Mouse (Mus musculus): ENCODE measurements around the gene Morf4l2. TPM values are rescaled to one million over a fixed set of nuclear protein-coding genes. Genes with fewer than 3 reads are reported as not detected.
A peak's percentile ranks its signal among the peaks of the same experiment; 100 is the strongest.

Gene Morf4l2
- 523 and 569 TPM in 2 replicates for polyA plus RNA-seq (2014; fragmentation: Nextera tagmentation; extraction: Ambion mirVana)

GRCm38 (mm10) chrX:136743459-136743858 is at the start of gene Morf4l2:
Morf4l2 (minus strand) TSS chrX:136743690.
- 88% methylated on average over 12 of the region's 12 CpGs for WGBS
- no peaks in the 10 kb centered on the region for H3K9me3 ChIP-seq (ENCODE audit: control insufficient read depth, low read depth, low read length)
- no peaks in the 10 kb centered on the region for H3K27me3 ChIP-seq (ENCODE audit: control insufficient read depth, insufficient read depth, low read length)
- peak within 1 kb of the TSS; percentile 43 for H3K4me2 ChIP-seq (replicated peaks; ENCODE audit: low read depth, low read length)
- peak within 1 kb of the TSS; percentile 88 for H3K27ac ChIP-seq (ENCODE audit: low read length)
- peak within 1 kb of the TSS; percentile 36 for H3K9ac ChIP-seq (replicated peaks; ENCODE audit: low read depth, low read length)
- H3K36me3 ChIP-seq (ENCODE audit: control insufficient read depth, insufficient read depth, low read length) = peaks cover under 1% of the 10 kb centered on the region; the same call in 1 of the 2 replicates
- peak within 1 kb of the TSS; percentile 32 for H3K4me3 ChIP-seq (ENCODE audit: low read depth, low read length)
- H3K4me1 ChIP-seq (ENCODE audit: control insufficient read depth, insufficient read depth, low read length) = peaks cover 3% of the 10 kb centered on the region; the same call in 1 of the 2 replicates
- ATAC-seq (ENCODE audit: insufficient number of reproducible peaks, insufficient read depth, low FRiP score, low read depth) = no peak

- Histone ChIP-seq H3K36me3 (ENCODE audit: control insufficient read depth, insufficient read depth, low read length) (no peaks in the 10 kb centered on the region), H3K4me1 (ENCODE audit: control insufficient read depth, insufficient read depth, low read length) (no peaks in the 10 kb centered on the region), H3K27ac (ENCODE audit: low read length) (no peak overlapping the region), H3K9ac (replicated peaks; ENCODE audit: low read depth, low read length) (no peak overlapping the region), H3K9me3 (ENCODE audit: control insufficient read depth, low read depth, low read length) (no peaks in the 10 kb centered on the region), H3K4me3 (ENCODE audit: low read depth, low read length) (no peak overlapping the region), H3K27me3 (ENCODE audit: control insufficient read depth, insufficient read depth, low read length) (no peaks in the 10 kb centered on the region), H3K4me2 (replicated peaks; ENCODE audit: low read depth, low read length) (no peak overlapping the region)
- no peak for ATAC-seq (ENCODE audit: insufficient number of reproducible peaks, insufficient read depth, low FRiP score, low read depth)
- 76% methylated on average over 4 of the region's 4 CpGs for WGBS
These were observed 46.0 kb upstream of the Morf4l2 start for GRCm38 (mm10) chrX:136789446-136789845.

GRCm38 (mm10) chrX:136780041-136780440 is 36.6 kb upstream of the Morf4l2 start, which contains the start of gene Glra4:
Glra4 (minus strand) TSS chrX:136780141.
- ATAC-seq (ENCODE audit: insufficient number of reproducible peaks, insufficient read depth, low FRiP score, low read depth) = no peak

GRCm38 (mm10) chrX:136779262-136779661 is 35.8 kb upstream of the Morf4l2 start:
- Histone ChIP-seq H3K4me1 (ENCODE audit: control insufficient read depth, insufficient read depth, low read length) (no peaks in the 10 kb centered on the region), H3K36me3 (ENCODE audit: control insufficient read depth, insufficient read depth, low read length) (no peaks in the 10 kb centered on the region), H3K9ac (replicated peaks; ENCODE audit: low read depth, low read length) (no peak overlapping the region), H3K27me3 (ENCODE audit: control insufficient read depth, insufficient read depth, low read length) (no peaks in the 10 kb centered on the region), H3K9me3 (ENCODE audit: control insufficient read depth, low read depth, low read length) (no peaks in the 10 kb centered on the region), H3K4me2 (replicated peaks; ENCODE audit: low read depth, low read length) (no peak overlapping the region), H3K27ac (ENCODE audit: low read length) (no peak overlapping the region), H3K4me3 (ENCODE audit: low read depth, low read length) (no peak overlapping the region)
- no peak for ATAC-seq (ENCODE audit: insufficient number of reproducible peaks, insufficient read depth, low FRiP score, low read depth)
- WGBS = 43% methylated on average over 2 of the region's 2 CpGs

More at GRCm38 (mm10) chrX:136780041-136780440, 36.6 kb upstream of the Morf4l2 start, which contains the start of gene Glra4:
- Histone ChIP-seq H3K4me3 (ENCODE audit: low read depth, low read length) (no peak within 1 kb of the TSS), H3K9me3 (ENCODE audit: control insufficient read depth, low read depth, low read length) (no peaks in the 10 kb centered on the region), H3K36me3 (ENCODE audit: control insufficient read depth, insufficient read depth, low read length) (no peaks in the 10 kb centered on the region), H3K9ac (replicated peaks; ENCODE audit: low read depth, low read length) (no peak within 1 kb of the TSS), H3K27me3 (ENCODE audit: control insufficient read depth, insufficient read depth, low read length) (no peaks in the 10 kb centered on the region), H3K27ac (ENCODE audit: low read length) (no peak within 1 kb of the TSS), H3K4me1 (ENCODE audit: control insufficient read depth, insufficient read depth, low read length) (no peaks in the 10 kb centered on the region), H3K4me2 (replicated peaks; ENCODE audit: low read depth, low read length) (no peak within 1 kb of the TSS)
- WGBS = 72% methylated on average over 3 of the region's 3 CpGs

GRCm38 (mm10) chrX:136778046-136778445 is 34.6 kb upstream of the Morf4l2 start:
- no peaks in the 10 kb centered on the region for H3K4me1 ChIP-seq (ENCODE audit: control insufficient read depth, insufficient read depth, low read length)
- no peaks in the 10 kb centered on the region for H3K27me3 ChIP-seq (ENCODE audit: control insufficient read depth, insufficient read depth, low read length)
- no peak overlapping the region for H3K4me3 ChIP-seq (ENCODE audit: low read depth, low read length)
- 64% methylated on average over 3 of the region's 3 CpGs for WGBS
- H3K4me2 ChIP-seq (replicated peaks; ENCODE audit: low read depth, low read length) = no peak overlapping the region
- no peak overlapping the region for H3K9ac ChIP-seq (replicated peaks; ENCODE audit: low read depth, low read length)
- no peaks in the 10 kb centered on the region for H3K36me3 ChIP-seq (ENCODE audit: control insufficient read depth, insufficient read depth, low read length)
- H3K27ac ChIP-seq (ENCODE audit: low read length) = no peak overlapping the region
- ATAC-seq (ENCODE audit: insufficient number of reproducible peaks, insufficient read depth, low FRiP score, low read depth) = no peak
- H3K9me3 ChIP-seq (ENCODE audit: control insufficient read depth, low read depth, low read length) = no peaks in the 10 kb centered on the region

GRCm38 (mm10) chrX:136773035-136773434 is 29.5 kb upstream of the Morf4l2 start:
- Histone ChIP-seq H3K4me2 (replicated peaks; ENCODE audit: low read depth, low read length) (no peak overlapping the region), H3K36me3 (ENCODE audit: control insufficient read depth, insufficient read depth, low read length) (no peaks in the 10 kb centered on the region), H3K9ac (replicated peaks; ENCODE audit: low read depth, low read length) (no peak overlapping the region), H3K9me3 (ENCODE audit: control insufficient read depth, low read depth, low read length) (no peaks in the 10 kb centered on the region), H3K27ac (ENCODE audit: low read length) (no peak overlapping the region), H3K4me1 (ENCODE audit: control insufficient read depth, insufficient read depth, low read length) (no peaks in the 10 kb centered on the region), H3K27me3 (ENCODE audit: control insufficient read depth, insufficient read depth, low read length) (no peaks in the 10 kb centered on the region), H3K4me3 (ENCODE audit: low read depth, low read length) (no peak overlapping the region)
- 79% methylated on average over 1 of the region's 1 CpGs for WGBS
- ATAC-seq (ENCODE audit: insufficient number of reproducible peaks, insufficient read depth, low FRiP score, low read depth) = no peak

GRCm38 (mm10) chrX:136761103-136762074 is 17.9 kb upstream of the Morf4l2 start:
- H3K4me1 ChIP-seq (ENCODE audit: control insufficient read depth, insufficient read depth, low read length) = no peaks in the 10 kb centered on the region
- no peak overlapping the region for H3K9ac ChIP-seq (replicated peaks; ENCODE audit: low read depth, low read length)
- no peaks in the 10 kb centered on the region for H3K27me3 ChIP-seq (ENCODE audit: control insufficient read depth, insufficient read depth, low read length)
- H3K36me3 ChIP-seq (ENCODE audit: control insufficient read depth, insufficient read depth, low read length) = peaks cover 5% of the 10 kb centered on the region; the same call in 1 of the 2 replicates
- no peak overlapping the region for H3K4me3 ChIP-seq (ENCODE audit: low read depth, low read length)
- WGBS = 76% methylated on average over 11 of the region's 11 CpGs
- H3K27ac ChIP-seq (ENCODE audit: low read length) = no peak overlapping the region
- no peaks in the 10 kb centered on the region for H3K9me3 ChIP-seq (ENCODE audit: control insufficient read depth, low read depth, low read length)
- H3K4me2 ChIP-seq (replicated peaks; ENCODE audit: low read depth, low read length) = no peak overlapping the region
- no peak for ATAC-seq (ENCODE audit: insufficient number of reproducible peaks, insufficient read depth, low FRiP score, low read depth)

GRCm38 (mm10) chrX:136755464-136755863 is 12.0 kb upstream of the Morf4l2 start:
- no peak for ATAC-seq (ENCODE audit: insufficient number of reproducible peaks, insufficient read depth, low FRiP score, low read depth)

More at GRCm38 (mm10) chrX:136755464-136755863, 12.0 kb upstream of the Morf4l2 start:
- Histone ChIP-seq H3K4me3 (ENCODE audit: low read depth, low read length) (no peak overlapping the region), H3K9me3 (ENCODE audit: control insufficient read depth, low read depth, low read length) (no peaks in the 10 kb centered on the region), H3K27ac (ENCODE audit: low read length) (no peak overlapping the region), H3K36me3 (ENCODE audit: control insufficient read depth, insufficient read depth, low read length) (peaks cover 3% of the 10 kb centered on the region; the same call in 1 of the 2 replicates), H3K4me1 (ENCODE audit: control insufficient read depth, insufficient read depth, low read length) (no peaks in the 10 kb centered on the region), H3K27me3 (ENCODE audit: control insufficient read depth, insufficient read depth, low read length) (no peaks in the 10 kb centered on the region), H3K4me2 (replicated peaks; ENCODE audit: low read depth, low read length) (no peak overlapping the region), H3K9ac (replicated peaks; ENCODE audit: low read depth, low read length) (no peak overlapping the region)
- 88% methylated on average over 3 of the region's 3 CpGs for WGBS
